Comparison of ENCODE assay signal across 12 mouse cellular contexts in genomic region chr4:148376439-148376838, GRCm38 (mm10).
A peak's percentile ranks its signal among the peaks of the same experiment; 100 is the strongest.
DNase-seq lines count a peak whose midpoint lies in the region; ATAC-seq and TF ChIP-seq lines count a peak whose summit lies in the region.
"Had no signal": no experiment of that assay in that cellular context is flagged by ENCODE, and none has a peak within 500 bp of the region (broad histone marks: within the 10 kb centered on the region; RNA-seq: fewer than 3 reads in every experiment).

No protein-coding gene starts in this region.

- H3K4me2 ChIP-seq in neural tube, embryonic 11.5 days (ENCODE audit: low read depth), result no peak overlapping the region
- H3K4me2 ChIP-seq: limb, embryonic 15.5 days had no signal

- no peaks in the 10 kb centered on the region for H3K9me3 ChIP-seq in neural tube, embryonic 11.5 days (ENCODE audit: control insufficient read depth, low read length)
- H3K9me3 ChIP-seq in limb, embryonic 10.5 days (replicated peaks), result no peaks in the 10 kb centered on the region
- H3K9me3 ChIP-seq: limb, embryonic 15.5 days had no signal

- intact Hi-C loops in gastrocnemius, postnatal 14 days (cut with DNase I; ENCODE audit: low total_unique reads), result no loop called here
- intact Hi-C loops in left cerebral cortex, postnatal 14 days (cut with DNase I), result no loop called here

- no peak overlapping the region for H3K27ac ChIP-seq in neural tube, embryonic 11.5 days (ENCODE audit: low read depth, low read length)
- peak overlapping the region; percentile 26; the same call in 1 of the 2 replicates for H3K27ac ChIP-seq in limb, embryonic 10.5 days
- H3K27ac ChIP-seq: limb, embryonic 15.5 days had no signal

- WGBS in neural tube, embryonic 11.5 days, result 19% methylated on average over 3 of the region's 3 CpGs
- WGBS in limb, embryonic 10.5 days, result 17% methylated on average over 3 of the region's 3 CpGs

- H3K9ac ChIP-seq in neural tube, embryonic 11.5 days (ENCODE audit: low read length), result no peak overlapping the region; the same call in 1 of the 2 replicates
- H3K9ac ChIP-seq: limb, embryonic 15.5 days had no signal

- H3K4me3 ChIP-seq in neural tube, embryonic 11.5 days (ENCODE audit: low read depth, low read length), result no peak overlapping the region
- no peak overlapping the region for H3K4me3 ChIP-seq in limb, embryonic 10.5 days
- H3K4me3 ChIP-seq: limb, embryonic 15.5 days had no signal

- H3K36me3 ChIP-seq in neural tube, embryonic 11.5 days (ENCODE audit: control insufficient read depth, insufficient read depth, low read length), result no peaks in the 10 kb centered on the region
- H3K36me3 ChIP-seq in limb, embryonic 10.5 days, result no peaks in the 10 kb centered on the region
- H3K36me3 ChIP-seq: limb, embryonic 15.5 days had no signal

- H3K4me1 ChIP-seq in neural tube, embryonic 11.5 days (ENCODE audit: control insufficient read depth, insufficient read depth, low read length), result peaks cover 12% of the 10 kb centered on the region
- peaks cover 24% of the 10 kb centered on the region for H3K4me1 ChIP-seq in limb, embryonic 10.5 days
- H3K4me1 ChIP-seq: limb, embryonic 15.5 days had no signal

- TF ChIP-seq CTCF in brain, embryonic 14.5 days (IDR thresholded peaks at IDR 0.05; ENCODE audit: borderline replicate concordance, extremely low read depth, insufficient read depth, insufficient read length), result no peak

- TF ChIP-seq POLR2A in brain, embryonic 14.5 days (IDR thresholded peaks at IDR 0.05; ENCODE audit: borderline replicate concordance, extremely low read depth, insufficient read depth, insufficient read length, poor library complexity, severe bottlenecking), result no peak

- DNase-seq in gastrocnemius, adult 18-20 months (ENCODE audit: low spot score), result peak; percentile 24
- no peak for DNase-seq in gastrocnemius, postnatal 14 days
- DNase-seq in neural tube, embryonic 11.5 days (ENCODE audit: low spot score), result peak; percentile 54
- DNase-seq in neural tube, embryonic 10.5 days (ENCODE audit: extremely low spot score, low spot score), result no peak
- DNase-seq in brain, embryonic 14.5 days (ENCODE audit: low read depth), result peak; percentile 74
- DNase-seq in limb, embryonic 10.5 days (ENCODE audit: low spot score), result no peak
- DNase-seq in left cerebral cortex, postnatal 14 days (ENCODE audit: low spot score in 2 of 2), result no peak
- no peak for DNase-seq in cerebellum, adult 11 months
- DNase-seq: kidney, adult 11 months; layer of hippocampus, adult 9-11 months; right cerebral cortex, postnatal 25 days had no signal

- no peaks in the 10 kb centered on the region for H3K27me3 ChIP-seq in neural tube, embryonic 11.5 days (ENCODE audit: control insufficient read depth, insufficient read depth, low read length)
- H3K27me3 ChIP-seq in limb, embryonic 10.5 days (ENCODE audit: low read depth, poor library complexity, severe bottlenecking), result no peaks in the 10 kb centered on the region
- H3K27me3 ChIP-seq: limb, embryonic 15.5 days had no signal

- 0 out of 2 replicates have a peak, but pooled peaks have one; percentile 20 for ATAC-seq in neural tube, embryonic 11.5 days (ENCODE audit: insufficient read depth, low FRiP score, low TSS enrichment)

Comparison
In these comparisons a context has a peak if more than half of its experiments do, and no peak if none do; other contexts are left out.
1. DNase-seq: peak in gastrocnemius, adult 18-20 months (single experiment), neural tube, embryonic 11.5 days (single experiment) and brain, embryonic 14.5 days (single experiment); none in gastrocnemius, postnatal 14 days (single experiment), neural tube, embryonic 10.5 days (single experiment), limb, embryonic 10.5 days (single experiment), left cerebral cortex, postnatal 14 days (0 of 2) and cerebellum, adult 11 months (single experiment).